Mouse (Mus musculus) MEL (cell line): ENCODE results near the gene Atxn7l1. TPM values are rescaled to one million over a fixed set of nuclear protein-coding genes. Genes with fewer than 3 reads are reported as not detected.

Experiments used
- DNase-seq: peaks from one replicate; pipeline ENCODE4 v3.0.0; 2011; ENCODE audit warnings: low read depth, low spot score
- H3K27ac ChIP-seq: 2 replicates; pipeline ENCODE4 v1.5.1; 2012; ENCODE audit warnings: low read depth, mild to moderate bottlenecking, control low read depth, low read length, moderate library complexity; ENCODE audit not compliant: control insufficient read depth
- H3K27me3 ChIP-seq, 2 experiments: fragments of 150-350 bp in 1 of 2; sonication (generic) in 1 of 2; 2 replicates each; pipeline ENCODE4 v1.6.1; 2012; ENCODE audit warnings: low read length in 2 of 2, mild to moderate bottlenecking in 2 of 2, improper control_type of control experiment in 1 of 2, moderate library complexity in 1 of 2; ENCODE audit not compliant: insufficient read depth in 2 of 2, control insufficient read depth in 1 of 2
- H3K36me3 ChIP-seq, 2 experiments: 2 replicates each; pipeline ENCODE4 v1.6.1; 2012 to 2014; ENCODE audit warnings: low read length in 2 of 2, improper control_type of control experiment in 1 of 2, inconsistent platforms in 1 of 2, mild to moderate bottlenecking in 1 of 2; ENCODE audit not compliant: insufficient read depth in 2 of 2, control insufficient read depth in 1 of 2
- H3K4me1 ChIP-seq, 2 experiments: fragments of 150-350 bp in 1 of 2; sonication (generic) in 1 of 2; 2 replicates each; pipeline ENCODE4 v1.6.1; 2012; ENCODE audit warnings: low read length in 2 of 2, improper control_type of control experiment in 1 of 2, mild to moderate bottlenecking in 1 of 2; ENCODE audit not compliant: insufficient read depth in 2 of 2, control insufficient read depth in 1 of 2
- H3K4me3 ChIP-seq, 2 experiments: fragments of 150-350 bp in 1 of 2; sonication (generic) in 1 of 2; 2 replicates each; pipeline ENCODE4 v1.5.1; 2012; ENCODE audit warnings: low read depth in 2 of 2, low read length in 2 of 2, mild to moderate bottlenecking in 2 of 2, moderate library complexity in 2 of 2, control low read depth in 1 of 2, improper control_type of control experiment in 1 of 2; ENCODE audit not compliant: control insufficient read depth in 1 of 2, insufficient read depth in 1 of 2
- H3K79me2 ChIP-seq: 2 replicates; pipeline ENCODE4 v1.6.1; 2012; ENCODE audit warnings: mild to moderate bottlenecking, low read length, moderate library complexity; ENCODE audit not compliant: control insufficient read depth, poor library complexity, insufficient read depth
- H3K9ac ChIP-seq: 2 replicates; pipeline ENCODE4 v1.6.1; 2012; ENCODE audit warnings: low read depth, mild to moderate bottlenecking, control low read depth, low read length, moderate library complexity; ENCODE audit not compliant: control insufficient read depth, poor library complexity, severe bottlenecking
- H3K9me3 ChIP-seq: fragments of 150-350 bp; sonication (generic); replicated peaks from 2 replicates; pipeline ENCODE4 v1.6.1; 2012; ENCODE audit warnings: mild to moderate bottlenecking, low read length, improper control_type of control experiment, moderate library complexity; ENCODE audit not compliant: insufficient read depth
- BHLHE40 ChIP-seq: IDR thresholded peaks from 2 replicates; pipeline ENCODE4 v1.6.1; 2012; ENCODE audit warnings: low read depth, mild to moderate bottlenecking, inconsistent platforms, low read length, improper control_type of control experiment, borderline replicate concordance
- CHD1 ChIP-seq: IDR thresholded peaks from 2 replicates; pipeline ENCODE4 v1.6.1; 2012; ENCODE audit warnings: low read depth, mild to moderate bottlenecking, inconsistent platforms, low read length, improper control_type of control experiment
- CHD2 ChIP-seq: IDR thresholded peaks from 2 replicates; pipeline ENCODE4 v1.6.1; 2011; ENCODE audit warnings: low read length, improper control_type of control experiment
- CTCF ChIP-seq, 3 experiments: IDR thresholded peaks in 2 of 3; conservative IDR thresholded peaks in 1 of 3; 2 replicates each; pipeline ENCODE4 v1.5.1; 2011 to 2012; ENCODE audit warnings: low read length in 3 of 3, low read depth in 2 of 3, mild to moderate bottlenecking in 2 of 3, improper control_type of control experiment in 1 of 3, inconsistent platforms in 1 of 3, mixed read lengths in 1 of 3, moderate library complexity in 1 of 3; ENCODE audit not compliant: control insufficient read depth in 1 of 3, insufficient read depth in 1 of 3, poor library complexity in 1 of 3, severe bottlenecking in 1 of 3
- E2F4 ChIP-seq: IDR thresholded peaks from 2 replicates; pipeline ENCODE4 v1.6.1; 2011; ENCODE audit warnings: low read depth, low read length, improper control_type of control experiment, borderline replicate concordance
- ELF1 ChIP-seq: IDR thresholded peaks from 2 replicates; pipeline ENCODE4 v1.6.1; 2014; ENCODE audit warnings: low read depth, mild to moderate bottlenecking, inconsistent platforms, low read length, improper control_type of control experiment, moderate library complexity
- HCFC1 ChIP-seq: IDR thresholded peaks from 2 replicates; pipeline ENCODE4 v1.6.1; 2012; ENCODE audit warnings: low read depth, mild to moderate bottlenecking, inconsistent platforms, low read length, improper control_type of control experiment, moderate library complexity
- KAT2A ChIP-seq: conservative IDR thresholded peaks from 2 replicates; pipeline ENCODE4 v1.6.1; 2012; ENCODE audit warnings: low read depth, low read length, improper control_type of control experiment, inconsistent platforms
- MAFK ChIP-seq: IDR thresholded peaks from 2 replicates; pipeline ENCODE4 v1.6.1; 2011; ENCODE audit warnings: low read depth, mild to moderate bottlenecking, low read length, improper control_type of control experiment, borderline replicate concordance
- MAZ ChIP-seq: IDR thresholded peaks from 2 replicates; pipeline ENCODE4 v1.6.1; 2012; ENCODE audit warnings: low read depth, mild to moderate bottlenecking, inconsistent platforms, low read length, improper control_type of control experiment
- MXI1 ChIP-seq: IDR thresholded peaks from 2 replicates; pipeline ENCODE4 v1.6.1; 2011; ENCODE audit warnings: mild to moderate bottlenecking, low read depth, low read length, improper control_type of control experiment
- MYC ChIP-seq: IDR thresholded peaks from 2 replicates; pipeline ENCODE4 v1.6.1; 2011; ENCODE audit warnings: low read depth, mild to moderate bottlenecking, low read length, improper control_type of control experiment, moderate library complexity
- RCOR1 ChIP-seq: IDR thresholded peaks from 2 replicates; pipeline ENCODE4 v1.6.1; 2012; ENCODE audit warnings: low read depth, mild to moderate bottlenecking, inconsistent platforms, low read length, improper control_type of control experiment
- SMC3 ChIP-seq: IDR thresholded peaks from 2 replicates; pipeline ENCODE4 v1.6.1; 2011; ENCODE audit warnings: low read depth, low read length, improper control_type of control experiment
- TBP ChIP-seq: IDR thresholded peaks from 2 replicates; pipeline ENCODE4 v1.8.0; 2011; ENCODE audit warnings: low read depth, low read length, improper control_type of control experiment
- TCF12 ChIP-seq: IDR thresholded peaks from 2 replicates; pipeline ENCODE4 v1.6.1; 2014; ENCODE audit warnings: low read depth, mild to moderate bottlenecking, inconsistent platforms, low read length, improper control_type of control experiment, moderate library complexity
- USF1 ChIP-seq: IDR thresholded peaks from 2 replicates; pipeline ENCODE4 v1.6.1; 2014; ENCODE audit warnings: low read depth, mild to moderate bottlenecking, inconsistent platforms, low read length, improper control_type of control experiment, moderate library complexity
- ZKSCAN1 ChIP-seq: IDR thresholded peaks from 2 replicates; pipeline ENCODE4 v1.6.1; 2012; ENCODE audit warnings: low read depth, mild to moderate bottlenecking, inconsistent platforms, low read length, improper control_type of control experiment, moderate library complexity
- polyA plus RNA-seq, 2 experiments: library from polyadenylated mRNA; stranded (reverse) in 1 of 2; unstranded in 1 of 2; fragments of >175 nt in 1 of 2; fragments of >200 nt in 1 of 2; gene quantifications; 2 replicates each; pipeline versions ENCODE4 v1.2.1 to v1.2.4; 2012; ENCODE audit warnings: low replicate concordance in 2 of 2, low read depth in 1 of 2; ENCODE audit not compliant: insufficient read length in 2 of 2, insufficient read depth in 1 of 2, missing spikeins in 1 of 2
- total RNA-seq: library from RNA; depleted of rRNA; stranded (reverse); fragments of 300-350 nt; gene quantifications from 2 replicates; pipeline ENCODE4 v1.2.3, GENCODE M21; 2012

Gene Atxn7l1
- total and polyA plus RNA-seq, 3 experiments = 11.6 to 50.3 TPM; not detected in 1

DNA sequence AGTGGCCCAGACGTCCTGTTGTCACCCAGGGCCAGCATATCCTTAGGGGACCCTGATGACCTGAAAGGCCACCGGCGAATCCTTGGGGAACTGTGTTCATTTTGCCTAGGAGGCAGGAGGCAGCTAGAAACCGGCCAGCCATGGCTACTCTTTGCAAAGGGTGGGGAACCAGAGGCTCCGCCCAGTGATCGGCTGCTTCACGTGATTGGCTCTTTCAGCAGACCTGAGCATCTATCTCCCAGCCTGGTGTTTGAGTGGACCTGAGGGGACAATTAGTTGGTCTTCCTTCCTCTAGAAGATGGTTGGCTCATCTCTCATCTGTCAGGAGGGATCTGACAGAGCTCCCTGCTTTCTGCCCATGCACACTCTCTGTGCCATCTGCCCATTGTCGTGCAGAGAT lies 19.2 kb downstream of the Atxn7l1 start:
- TF ChIP-seq TBP = no peak
- no peak for TF ChIP-seq CTCF (IDR thresholded peaks at IDR 0.05 in 2 of 3, conservative IDR thresholded peaks at IDR 0.05 in 1 of 3; ENCODE audit: control insufficient read depth in 1 of 3, insufficient read depth in 1 of 3, low read depth in 2 of 3, low read length in 3 of 3, poor library complexity in 1 of 3, severe bottlenecking in 1 of 3)
- no peak for TF ChIP-seq USF1
- TF ChIP-seq TCF12 = no peak
- no peak for TF ChIP-seq BHLHE40
- no peak for TF ChIP-seq MAZ
- no peak for TF ChIP-seq KAT2A
- TF ChIP-seq MXI1 = no peak
- no peak for TF ChIP-seq HCFC1
- TF ChIP-seq RCOR1 = no peak
- TF ChIP-seq E2F4 = no peak
- no peak for TF ChIP-seq MYC
- TF ChIP-seq ZKSCAN1 = no peak
- TF ChIP-seq MAFK = no peak
- no peak for TF ChIP-seq CHD2
- TF ChIP-seq ELF1 = no peak
- no peak for TF ChIP-seq SMC3
- TF ChIP-seq, all 39 proteins: peak for 0
- Histone ChIP-seq H3K79me2 (no peaks in the 10 kb centered on the region), H3K9me3 (no peaks in the 10 kb centered on the region), H3K4me1 (peaks cover 0 to 6% of the 10 kb centered on the region in 2 experiments; a peak in 2 of 4 replicates), H3K36me3 (peaks cover 0 to 6% of the 10 kb centered on the region in 2 experiments; a peak in 2 of 4 replicates), H3K9ac (no peak overlapping the region), H3K27ac (no peak overlapping the region), H3K27me3 (no peaks in the 10 kb centered on the region), H3K4me3 (no peak overlapping the region)
- DNase-seq = no peak

DNA sequence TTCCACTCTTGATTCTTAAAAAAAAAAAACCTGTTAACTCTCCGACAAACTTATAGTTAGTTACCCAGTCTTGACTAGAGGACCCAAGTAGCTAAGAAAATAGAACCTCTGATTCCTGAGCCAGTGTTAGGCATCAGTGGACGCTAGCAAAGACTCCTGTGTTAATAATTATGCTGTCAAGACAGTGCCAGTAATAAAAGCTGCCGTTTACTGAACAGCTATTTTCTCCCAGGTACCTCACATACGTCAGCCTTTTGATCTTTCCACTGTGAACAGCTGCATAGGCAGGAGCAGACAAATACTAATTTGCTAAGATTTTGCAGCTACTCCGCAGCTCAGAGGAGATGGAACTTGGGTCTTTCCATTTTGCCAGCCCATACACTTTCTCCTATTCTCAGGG lies 20.1 kb downstream of the Atxn7l1 start:
- Histone ChIP-seq H3K27ac (no peak overlapping the region), H3K79me2 (no peaks in the 10 kb centered on the region), H3K4me1 (peaks cover 0 to 6% of the 10 kb centered on the region in 2 experiments; a peak in 2 of 4 replicates), H3K9me3 (no peaks in the 10 kb centered on the region), H3K4me3 (no peak overlapping the region), H3K27me3 (no peaks in the 10 kb centered on the region), H3K9ac (no peak overlapping the region), H3K36me3 (peaks cover 0 to 6% of the 10 kb centered on the region in 2 experiments; a peak in 2 of 4 replicates)
- no peak for DNase-seq
- TF ChIP-seq CHD1 = no peak
